Mouse (Mus musculus) spleen, adult 2 months (tissue): ENCODE measurements around the gene Gcm2.

Source experiments
- CTCF ChIP-seq: fragments of 200-500 bp; IDR thresholded peaks from 2 replicates; pipeline ENCODE4 v1.5.1; 2011; ENCODE audit warnings: mild to moderate bottlenecking, inconsistent platforms; ENCODE audit not compliant: insufficient read depth, insufficient read length, insufficient replicate concordance; ENCODE audit errors: extremely low read depth
- POLR2A ChIP-seq: fragments of 200-500 bp; IDR thresholded peaks from 2 replicates; pipeline ENCODE4 v1.6.1; 2011; ENCODE audit warnings: low read depth, low read length, inconsistent platforms

DNA sequence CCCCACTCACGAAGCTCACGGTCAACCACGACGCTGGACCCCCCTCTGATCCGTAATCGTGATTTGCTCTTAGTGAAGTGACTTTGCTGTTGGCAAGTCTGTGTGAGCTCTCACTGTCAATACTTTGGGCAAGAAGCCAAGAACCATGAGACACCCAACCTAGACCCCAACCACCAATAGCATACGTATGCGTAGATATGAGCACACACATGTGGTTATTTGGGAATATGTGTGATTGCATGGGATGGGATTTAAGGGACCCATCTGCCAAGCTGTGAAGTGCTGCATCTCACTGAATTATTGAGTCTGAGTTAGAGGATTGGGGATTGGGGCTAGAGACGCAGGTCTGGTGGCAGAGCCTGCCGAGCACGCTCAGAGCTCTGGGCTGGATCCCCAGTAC is 39.2 kb downstream of the Gcm2 start:
- TF ChIP-seq CTCF (no peak), POLR2A (no peak)
